Mouse (Mus musculus) lung, embryonic 15.5 days (tissue): ENCODE measurements around the gene Traf3ip3. TPM values are rescaled to one million over a fixed set of nuclear protein-coding genes. Genes with fewer than 3 reads are reported as not detected.

Experiments
- ATAC-seq: fragments of 200-750 bp; cut with Nextera tagmentation; 2 replicates; pipeline ENCODE4 v1.8.0; 2017; ENCODE audit warnings: moderate number of reproducible peaks, borderline replicate concordance; ENCODE audit not compliant: low FRiP score, low TSS enrichment; ENCODE audit errors: extremely low read depth
- H3K27ac ChIP-seq: fragments of 300-500 bp; sonication (generic); 2 replicates; pipeline ENCODE4 v1.5.1; 2015; ENCODE audit warnings: moderate library complexity, mild to moderate bottlenecking, inconsistent platforms
- H3K27me3 ChIP-seq: fragments of 300-500 bp; sonication (generic); 2 replicates; pipeline ENCODE4 v1.6.1; 2015; ENCODE audit warnings: inconsistent platforms
- H3K36me3 ChIP-seq: fragments of 300-500 bp; sonication (generic); 2 replicates; pipeline ENCODE4 v1.6.1; 2015; ENCODE audit warnings: inconsistent platforms
- H3K4me1 ChIP-seq: fragments of 300-500 bp; sonication (generic); 2 replicates; pipeline ENCODE4 v1.6.1; 2015; ENCODE audit warnings: inconsistent platforms
- H3K4me2 ChIP-seq: fragments of 300-500 bp; sonication (generic); 2 replicates; pipeline ENCODE4 v1.6.1; 2015; ENCODE audit warnings: inconsistent platforms, mild to moderate bottlenecking, moderate library complexity
- H3K4me3 ChIP-seq: fragments of 300-500 bp; sonication (generic); 2 replicates; pipeline ENCODE4 v1.5.1; 2015; ENCODE audit warnings: mild to moderate bottlenecking, inconsistent platforms
- H3K9ac ChIP-seq: fragments of 300-500 bp; sonication (generic); 2 replicates; pipeline ENCODE4 v1.6.1; 2015; ENCODE audit warnings: inconsistent platforms
- H3K9me3 ChIP-seq: fragments of 300-500 bp; sonication (generic); 2 replicates; pipeline ENCODE4 v1.6.1; 2016; ENCODE audit warnings: inconsistent platforms
- WGBS: fragments of 180-500 bp; shearing (Covaris S2); methylation state at CpG from one replicate; pipeline ENCODE4 v1.1.7; 2015; 5-methylcytosine and 5-hydroxymethylcytosine counted together
- polyA plus RNA-seq: library from polyadenylated mRNA; unstranded; fragments of >200 nt; fragmentation: Nextera tagmentation; extraction: Ambion mirVana; gene quantifications from 2 replicates; pipeline ENCODE4 v1.2.1, GENCODE M21; 2015

Gene Traf3ip3
- 2.9 and 3.8 TPM in 2 replicates for polyA plus RNA-seq

DNA sequence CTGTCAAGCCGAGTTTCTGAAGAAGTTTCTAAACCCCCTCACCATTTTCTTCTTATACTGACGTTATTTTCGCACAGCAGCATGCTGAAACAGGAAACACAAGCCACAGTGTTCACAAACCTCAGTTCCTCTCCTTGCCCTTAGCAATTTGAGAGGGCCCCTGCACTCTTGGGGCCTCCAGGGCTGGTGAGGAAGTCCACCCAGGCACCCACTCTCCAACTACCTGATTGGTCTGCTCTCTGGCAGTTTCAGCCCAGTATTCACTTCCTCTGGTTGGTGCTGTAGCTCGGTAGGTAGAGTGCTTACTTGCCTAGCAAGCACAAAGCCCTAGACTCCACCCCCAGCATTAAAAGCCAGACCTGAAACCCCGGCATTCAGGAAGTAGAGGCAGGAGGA, at the start of gene Traf3ip3:
Traf3ip3 (minus strand) TSS at position 321 of the 396 bp plus-strand sequence.
- ATAC-seq = no peak

DNA sequence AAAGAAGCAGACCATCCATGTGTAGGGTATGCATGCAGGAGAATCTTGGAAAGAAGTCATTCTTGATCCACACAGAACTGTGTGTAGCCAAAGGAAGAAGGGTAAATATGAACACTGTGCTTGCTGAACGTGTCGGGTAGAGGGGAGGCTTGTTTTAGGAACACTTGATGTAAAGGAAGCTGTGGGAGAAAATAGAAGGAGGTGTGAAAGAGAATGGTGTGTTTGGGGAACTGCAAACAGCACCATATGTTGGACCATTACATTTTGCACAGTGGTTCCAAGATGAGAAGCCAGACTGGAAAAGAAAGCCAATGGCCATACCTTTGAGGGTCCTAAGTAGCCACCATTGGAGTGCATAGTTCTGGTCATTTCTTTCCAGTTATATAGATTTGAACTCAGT, 48.5 kb upstream of the Traf3ip3 start:
- no peak for ATAC-seq
- Histone ChIP-seq H3K27me3 (no peaks in the 10 kb centered on the region), H3K4me1 (0 out of 2 replicates have a peak, but pooled peaks cover 2% of the 10 kb centered on the region), H3K36me3 (no peaks in the 10 kb centered on the region), H3K9ac (no peak overlapping the region), H3K27ac (no peak overlapping the region), H3K4me3 (no peak overlapping the region), H3K9me3 (no peaks in the 10 kb centered on the region), H3K4me2 (no peak overlapping the region)
- 59% methylated on average over 2 of the region's 2 CpGs for WGBS

More for the DNA sequence above, at the start of gene Traf3ip3:
- H3K4me1 ChIP-seq = no peaks in the 10 kb centered on the region
- no peaks in the 10 kb centered on the region for H3K9me3 ChIP-seq
- H3K9ac ChIP-seq = no peak within 1 kb of the TSS
- H3K36me3 ChIP-seq = no peaks in the 10 kb centered on the region
- H3K27ac ChIP-seq = no peak within 1 kb of the TSS
- no peak within 1 kb of the TSS for H3K4me3 ChIP-seq
- 53% methylated on average over 5 of the region's 5 CpGs for WGBS
- H3K27me3 ChIP-seq = no peaks in the 10 kb centered on the region
- H3K4me2 ChIP-seq = no peak within 1 kb of the TSS

DNA sequence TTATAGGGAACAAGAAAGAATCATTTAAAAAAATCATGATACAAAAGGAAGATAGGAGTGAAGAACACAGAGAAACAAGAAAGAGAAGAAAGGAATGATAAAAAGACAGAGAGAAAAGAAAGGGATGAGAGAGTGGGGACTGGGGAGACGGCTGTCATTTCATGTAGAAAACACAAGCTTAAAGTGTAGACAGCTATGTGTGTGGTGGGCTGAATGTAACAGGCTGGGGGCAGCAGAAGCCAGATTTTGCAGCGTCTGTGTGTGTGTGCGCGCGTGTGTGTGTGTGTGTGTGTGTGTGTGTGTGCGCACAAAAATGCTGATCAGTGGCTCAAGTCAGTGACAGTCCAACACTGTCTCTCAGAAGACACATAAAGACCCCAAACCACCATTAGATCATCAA, 42.7 kb upstream of the Traf3ip3 start:
- Histone ChIP-seq H3K27me3 (no peaks in the 10 kb centered on the region), H3K9me3 (no peaks in the 10 kb centered on the region), H3K27ac (no peak overlapping the region), H3K4me3 (no peak overlapping the region), H3K4me2 (no peak overlapping the region), H3K9ac (no peak overlapping the region), H3K4me1 (peaks cover 11% of the 10 kb centered on the region; the same call in 1 of the 2 replicates), H3K36me3 (no peaks in the 10 kb centered on the region)
- 78% methylated on average over 6 of the region's 6 CpGs for WGBS
- no peak for ATAC-seq

DNA sequence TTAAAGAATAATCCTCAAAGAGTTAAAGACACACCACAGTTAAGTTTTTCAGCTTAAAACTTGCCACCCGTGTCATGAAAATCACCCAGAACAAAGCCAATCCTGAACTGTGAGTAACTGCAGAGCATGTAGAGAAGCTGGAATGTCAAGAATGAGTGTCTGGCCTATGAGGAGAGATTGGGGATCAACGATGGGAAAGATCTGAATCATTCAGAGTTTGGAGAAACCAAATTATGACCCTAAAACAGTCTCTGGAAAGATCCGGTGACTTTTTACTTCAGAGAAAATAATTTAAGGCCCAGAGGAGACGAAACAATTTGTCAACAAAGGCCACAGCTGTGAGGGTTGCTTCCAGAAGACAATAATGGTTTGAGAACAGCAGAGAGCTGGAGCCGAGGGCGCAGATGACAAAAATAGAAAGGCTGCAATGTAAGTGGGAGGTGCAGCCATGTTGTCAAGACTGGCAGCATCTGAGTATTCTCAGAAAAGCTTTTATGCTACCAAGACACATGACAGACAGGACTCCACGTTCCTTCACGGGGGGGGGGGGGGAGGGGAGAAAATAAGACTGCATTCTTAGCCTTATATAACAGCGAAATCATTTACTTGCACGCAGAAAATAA, 42.2 kb upstream of the Traf3ip3 start:
- Histone ChIP-seq H3K36me3 (no peaks in the 10 kb centered on the region), H3K4me1 (peaks cover 11% of the 10 kb centered on the region; the same call in 1 of the 2 replicates), H3K4me3 (no peak overlapping the region), H3K9me3 (no peaks in the 10 kb centered on the region), H3K27me3 (no peaks in the 10 kb centered on the region), H3K9ac (no peak overlapping the region), H3K4me2 (no peak overlapping the region), H3K27ac (no peak overlapping the region)
- 49% methylated on average over 10 of the region's 10 CpGs for WGBS
- no peak for ATAC-seq

DNA sequence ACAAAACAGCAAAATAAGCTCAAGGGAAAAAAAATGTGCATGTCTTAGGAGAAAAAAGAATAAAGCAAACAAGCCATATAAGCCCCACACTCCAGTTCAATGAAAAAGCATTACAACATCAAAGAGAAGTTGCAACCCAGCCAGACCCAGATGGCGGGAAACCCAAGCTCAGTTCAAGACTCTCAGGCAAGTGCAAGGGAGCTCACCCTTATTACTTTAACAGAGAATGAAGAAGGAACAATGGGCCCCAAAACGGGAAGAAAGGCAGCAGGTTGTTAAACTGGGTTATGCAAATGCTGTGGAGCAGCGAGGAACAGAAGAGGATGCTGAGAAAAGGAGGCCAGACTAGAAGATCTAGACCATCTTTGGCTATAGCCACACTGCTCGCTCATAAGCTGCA, 41.4 kb upstream of the Traf3ip3 start:
- Histone ChIP-seq H3K4me2 (no peak overlapping the region), H3K4me1 (peaks cover 11% of the 10 kb centered on the region; the same call in 1 of the 2 replicates), H3K4me3 (no peak overlapping the region), H3K36me3 (no peaks in the 10 kb centered on the region), H3K27me3 (no peaks in the 10 kb centered on the region), H3K9ac (no peak overlapping the region), H3K9me3 (no peaks in the 10 kb centered on the region), H3K27ac (peak overlapping the region; percentile 53)
- WGBS = 69% methylated on average over 4 of the region's 4 CpGs
- ATAC-seq = peak; percentile 54; the same call in 1 of the 2 replicates

DNA sequence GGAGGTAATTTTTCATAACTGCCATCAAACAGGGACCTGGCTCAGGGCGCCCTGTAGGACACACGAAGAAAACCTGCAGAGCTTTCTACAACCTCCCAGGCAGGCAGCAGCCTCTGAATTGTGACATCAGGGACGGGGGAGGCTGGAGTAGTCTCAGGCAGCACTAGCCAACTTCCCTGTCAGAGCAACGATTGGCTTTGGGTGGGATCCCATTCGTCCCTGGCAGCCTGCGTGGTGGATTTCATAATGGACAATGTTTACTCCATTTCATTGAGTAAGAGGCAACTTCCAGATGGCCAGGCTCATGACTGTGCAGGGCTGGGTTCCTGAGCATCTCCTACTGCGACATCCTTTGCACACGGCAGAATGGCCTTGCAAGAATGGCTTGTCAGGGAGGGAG, 40.7 kb upstream of the Traf3ip3 start:
- Histone ChIP-seq H3K27me3 (no peaks in the 10 kb centered on the region), H3K27ac (peak overlapping the region; percentile 53), H3K4me3 (no peak overlapping the region), H3K36me3 (no peaks in the 10 kb centered on the region), H3K4me2 (no peak overlapping the region), H3K9me3 (no peaks in the 10 kb centered on the region), H3K9ac (no peak overlapping the region), H3K4me1 (peaks cover 11% of the 10 kb centered on the region; the same call in 1 of the 2 replicates)
- WGBS = 50% methylated on average over 8 of the region's 8 CpGs
- peak; percentile 94 for ATAC-seq

DNA sequence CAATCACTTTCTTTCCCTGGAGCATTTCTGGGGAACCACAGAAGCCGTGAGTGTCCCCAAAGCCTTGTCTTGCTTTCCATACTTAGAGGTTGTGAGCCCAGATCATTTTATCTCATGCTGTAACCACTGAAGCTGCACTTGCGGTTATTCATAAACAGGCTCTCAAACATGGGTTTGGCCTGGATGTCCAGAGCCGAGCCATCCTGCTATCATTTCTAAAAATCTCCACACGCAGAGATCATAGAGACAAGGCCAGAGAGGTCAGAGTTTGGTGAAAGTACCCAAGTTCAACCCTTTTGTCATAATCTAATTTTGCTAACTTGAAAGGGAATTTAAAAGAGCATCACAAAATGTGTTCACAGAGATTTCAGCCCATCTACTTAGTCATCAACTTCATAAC, 39.9 kb upstream of the Traf3ip3 start:
- Histone ChIP-seq H3K4me2 (no peak overlapping the region), H3K9ac (no peak overlapping the region), H3K4me3 (no peak overlapping the region), H3K9me3 (no peaks in the 10 kb centered on the region), H3K4me1 (peaks cover 11% of the 10 kb centered on the region; the same call in 1 of the 2 replicates), H3K27ac (no peak overlapping the region), H3K27me3 (no peaks in the 10 kb centered on the region), H3K36me3 (no peaks in the 10 kb centered on the region)
- ATAC-seq = no peak
- 86% methylated on average over 4 of the region's 4 CpGs for WGBS

DNA sequence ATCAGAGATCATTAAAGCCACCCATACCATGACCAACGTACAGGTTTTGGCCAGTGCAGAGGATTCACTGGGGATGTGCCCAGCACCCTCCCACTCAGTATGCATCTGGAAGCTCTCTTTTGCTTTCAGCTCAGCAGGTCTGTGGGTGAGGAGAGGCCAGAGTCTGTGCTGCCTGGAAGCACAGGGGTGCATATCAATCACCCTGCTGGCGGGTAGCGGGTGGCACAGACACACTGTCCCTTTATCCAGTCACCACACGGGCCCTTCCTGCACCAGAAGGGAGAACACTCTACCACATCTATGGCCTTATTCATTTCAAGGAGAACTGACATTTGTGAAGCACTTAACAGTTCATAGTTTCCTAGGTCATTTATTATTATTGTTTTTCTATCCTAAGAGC, 36.9 kb upstream of the Traf3ip3 start:
- Histone ChIP-seq H3K9me3 (no peaks in the 10 kb centered on the region), H3K4me2 (no peak overlapping the region), H3K9ac (no peak overlapping the region), H3K4me1 (peaks cover 7% of the 10 kb centered on the region; the same call in 1 of the 2 replicates), H3K27ac (no peak overlapping the region), H3K27me3 (no peaks in the 10 kb centered on the region), H3K36me3 (no peaks in the 10 kb centered on the region), H3K4me3 (no peak overlapping the region)
- no peak for ATAC-seq
- WGBS = 48% methylated on average over 4 of the region's 4 CpGs

DNA sequence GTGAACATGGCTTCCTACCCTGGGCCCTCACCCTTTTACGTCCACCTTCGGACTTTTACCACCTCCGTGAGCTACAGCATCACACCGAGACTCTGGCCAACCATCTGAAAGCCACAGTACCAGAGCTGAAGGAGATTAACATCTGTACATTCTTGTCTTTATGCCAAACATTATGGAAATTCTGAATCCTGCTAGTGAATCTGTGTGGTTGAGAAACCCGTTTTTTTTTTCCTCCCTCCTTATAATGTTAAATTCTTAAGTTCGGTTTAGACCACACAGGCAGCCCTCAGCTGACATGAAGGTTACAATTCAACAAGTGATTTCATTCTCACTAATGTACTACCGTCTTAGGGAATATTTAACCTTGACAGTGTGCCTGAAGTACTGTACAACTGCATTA, 33.4 kb upstream of the Traf3ip3 start:
- Histone ChIP-seq H3K4me1 (peaks cover 13% of the 10 kb centered on the region; the same call in 1 of the 2 replicates), H3K9me3 (no peaks in the 10 kb centered on the region), H3K4me2 (no peak overlapping the region), H3K27ac (no peak overlapping the region), H3K9ac (no peak overlapping the region), H3K4me3 (no peak overlapping the region), H3K27me3 (no peaks in the 10 kb centered on the region), H3K36me3 (no peaks in the 10 kb centered on the region)
- ATAC-seq = no peak
- WGBS = 66% methylated on average over 7 of the region's 7 CpGs

DNA sequence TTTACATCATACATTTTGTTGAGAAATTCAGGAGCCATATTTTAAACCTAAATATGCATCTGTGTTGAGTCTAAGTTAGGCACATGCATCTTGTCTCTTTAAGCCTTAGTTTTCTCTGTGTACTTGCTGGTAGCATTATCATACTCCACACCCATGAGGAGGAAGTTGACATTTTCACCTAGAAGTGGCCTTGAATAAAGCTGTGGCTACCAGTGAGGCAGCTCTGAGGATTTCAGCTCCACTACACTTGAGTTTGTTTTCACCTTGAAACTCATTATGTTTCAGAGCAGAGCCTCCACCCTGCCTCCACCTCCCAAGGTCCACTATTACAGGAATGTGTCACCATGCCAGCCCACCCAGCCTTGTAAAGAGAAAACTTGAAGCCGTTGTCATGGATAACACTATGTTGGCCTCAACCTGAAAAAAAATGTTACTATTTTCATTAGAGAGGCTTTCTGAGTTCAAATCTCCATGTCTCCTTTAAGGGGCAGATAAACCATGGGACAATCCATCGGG, 32.7 kb upstream of the Traf3ip3 start:
- Histone ChIP-seq H3K4me3 (no peak overlapping the region), H3K9ac (no peak overlapping the region), H3K27ac (no peak overlapping the region), H3K36me3 (no peaks in the 10 kb centered on the region), H3K4me2 (no peak overlapping the region), H3K27me3 (no peaks in the 10 kb centered on the region), H3K9me3 (no peaks in the 10 kb centered on the region), H3K4me1 (peaks cover 16% of the 10 kb centered on the region; the same call in 1 of the 2 replicates)
- WGBS = 83% methylated on average over 2 of the region's 2 CpGs
- no peak for ATAC-seq

DNA sequence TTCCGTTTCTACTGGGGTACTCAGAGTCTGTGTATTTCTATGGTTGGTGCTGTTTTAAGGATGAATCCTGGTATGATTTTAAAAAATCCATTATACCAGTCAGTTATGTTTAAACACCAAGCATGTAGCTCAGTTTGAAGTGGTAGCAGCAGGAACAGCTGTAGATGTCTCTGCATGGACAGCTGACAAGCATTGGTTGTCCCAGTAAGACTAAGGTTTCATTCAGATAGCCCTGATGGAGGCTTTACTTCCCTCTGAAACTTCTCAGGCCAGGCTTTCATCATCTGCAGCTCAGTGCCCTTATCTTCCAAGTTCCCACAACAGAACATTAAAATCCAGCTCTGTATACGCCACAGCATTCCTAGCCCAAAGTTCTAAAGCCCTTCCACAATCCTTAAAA, 31.2 kb upstream of the Traf3ip3 start:
- Histone ChIP-seq H3K27ac (no peak overlapping the region), H3K36me3 (no peaks in the 10 kb centered on the region), H3K9me3 (no peaks in the 10 kb centered on the region), H3K27me3 (no peaks in the 10 kb centered on the region), H3K4me2 (no peak overlapping the region), H3K4me3 (no peak overlapping the region), H3K4me1 (peaks cover 16% of the 10 kb centered on the region; the same call in 1 of the 2 replicates), H3K9ac (no peak overlapping the region)
- 83% methylated on average over 2 of the region's 2 CpGs for WGBS
- ATAC-seq = no peak

DNA sequence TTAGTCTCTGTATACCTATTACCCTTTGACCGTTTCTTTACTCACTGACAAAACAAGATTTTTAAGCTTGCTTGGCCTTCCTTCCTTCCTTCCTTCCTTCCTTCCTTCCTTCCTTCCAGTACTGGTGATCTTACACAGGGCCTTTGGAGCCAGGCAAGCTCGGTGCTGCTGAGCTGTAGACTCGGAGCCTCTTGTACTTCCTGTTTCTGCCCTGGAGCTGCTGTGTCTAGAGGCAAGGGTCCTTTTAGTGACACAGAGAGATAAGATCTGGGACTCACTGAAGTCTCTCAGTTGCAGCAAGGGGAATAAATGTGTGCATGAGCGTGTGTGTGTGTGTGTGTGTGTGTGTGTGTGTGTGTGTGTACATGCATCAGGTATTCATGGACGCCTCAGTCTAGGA, 29.4 kb upstream of the Traf3ip3 start:
- ATAC-seq = no peak
- Histone ChIP-seq H3K27ac (peak overlapping the region; percentile 65), H3K36me3 (no peaks in the 10 kb centered on the region), H3K9ac (no peak overlapping the region), H3K27me3 (no peaks in the 10 kb centered on the region), H3K9me3 (no peaks in the 10 kb centered on the region), H3K4me2 (no peak overlapping the region), H3K4me1 (peaks cover 18% of the 10 kb centered on the region; the same call in 1 of the 2 replicates), H3K4me3 (no peak overlapping the region)
- WGBS = 34% methylated on average over 5 of the region's 5 CpGs
